Mouse (Mus musculus) ES-Bruce4 (cell line): Measurements from ENCODE around the gene Erbin.

Source experiments
- CTCF ChIP-seq: IDR thresholded peaks from one replicate; pipeline ENCODE4 v1.8.1; 2011; ENCODE audit warnings: low read depth, low read length
- EP300 ChIP-seq: IDR thresholded peaks from 2 replicates; pipeline ENCODE4 v1.6.1; 2011; ENCODE audit warnings: low read depth, low read length; ENCODE audit not compliant: insufficient read depth

- TF ChIP-seq CTCF (no peak), EP300 (no peak)
Measured at GRCm38 (mm10) chr13:103909894-103910293, 10.4 kb downstream of the Erbin start.
